Mouse (Mus musculus) bone marrow macrophage, adult 2 months (primary cell): ENCODE data around the gene Gm42742.

ENCODE experiments used
- CTCF ChIP-seq: IDR thresholded peaks from 2 replicates; pipeline ENCODE4 v1.5.1; 2012; ENCODE audit warnings: low read depth, mild to moderate bottlenecking, low read length, moderate library complexity
- POLR2A ChIP-seq: IDR thresholded peaks from 2 replicates; pipeline ENCODE4 v1.6.1; 2012; ENCODE audit warnings: mild to moderate bottlenecking, low read depth, low read length, borderline replicate concordance

DNA sequence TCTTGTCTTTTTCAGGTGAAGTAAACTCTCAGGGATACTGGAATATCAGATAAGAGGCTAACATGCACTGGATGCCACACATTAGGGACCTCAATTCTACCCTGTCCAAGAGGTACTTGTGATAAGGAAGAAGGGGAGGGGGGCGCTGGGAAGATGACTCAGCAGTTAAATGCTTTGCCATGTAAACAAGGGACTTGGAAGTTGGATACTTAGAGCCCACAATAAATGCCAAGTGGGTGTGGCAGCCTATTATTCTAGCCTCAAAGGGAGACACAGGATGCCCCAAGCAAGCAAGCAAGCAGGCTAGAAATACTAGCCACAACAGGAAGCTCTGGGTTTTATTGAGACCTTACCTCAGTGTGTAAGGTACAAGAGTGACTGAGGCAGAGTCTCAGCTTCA lies 10.3 kb upstream of the Gm42742 start:
- TF ChIP-seq POLR2A (no peak), CTCF (no peak)
